Mouse (Mus musculus) heart, embryonic 16.5 days (tissue): ENCODE data around the gene Cadm2. TPM values are rescaled to one million over a fixed set of nuclear protein-coding genes. Genes with fewer than 3 reads are reported as not detected.

Experiments used
- ATAC-seq: fragments of 200-750 bp; cut with Nextera tagmentation; replicated peaks from 2 replicates; pipeline ENCODE4 v1.8.0; 2017; ENCODE audit warnings: moderate number of reproducible peaks; ENCODE audit not compliant: insufficient read depth, low FRiP score; ENCODE audit errors: extremely low read depth
- H3K27ac ChIP-seq: fragments of 300-500 bp; sonication (generic); 2 replicates; pipeline ENCODE4 v1.5.1; 2014; ENCODE audit warnings: mild to moderate bottlenecking, low read length, control low read depth, moderate library complexity
- H3K27me3 ChIP-seq: fragments of 300-500 bp; sonication (generic); 2 replicates; pipeline ENCODE4 v1.6.1; 2014; ENCODE audit warnings: low read length, mixed read lengths; ENCODE audit not compliant: control insufficient read depth, insufficient read depth
- H3K36me3 ChIP-seq: fragments of 300-500 bp; sonication (generic); 2 replicates; pipeline ENCODE4 v1.6.1; 2014; ENCODE audit not compliant: control insufficient read depth, insufficient read depth
- H3K4me1 ChIP-seq: fragments of 300-500 bp; sonication (generic); 2 replicates; pipeline ENCODE4 v1.6.1; 2014; ENCODE audit warnings: low read length, mixed read lengths; ENCODE audit not compliant: control insufficient read depth, insufficient read depth
- H3K4me2 ChIP-seq: fragments of 300-500 bp; sonication (generic); 2 replicates; pipeline ENCODE4 v1.6.1; 2014; ENCODE audit warnings: low read depth, mild to moderate bottlenecking, control low read depth, low read length
- H3K4me3 ChIP-seq: fragments of 300-500 bp; sonication (generic); 2 replicates; pipeline ENCODE4 v1.5.1; 2014; ENCODE audit warnings: mild to moderate bottlenecking, control low read depth, low read length
- H3K9ac ChIP-seq: fragments of 300-500 bp; sonication (generic); 2 replicates; pipeline ENCODE4 v1.6.1; 2014; ENCODE audit warnings: low read length, control low read depth
- H3K9me3 ChIP-seq: fragments of 300-500 bp; sonication (generic); replicated peaks from 2 replicates; pipeline ENCODE4 v1.6.1; 2016; ENCODE audit warnings: low read length; ENCODE audit not compliant: control insufficient read depth
- WGBS: fragments of 180-500 bp; shearing (Covaris S2); extraction: QIAGEN DNeasy Blood & Tissue Kit; methylation state at CpG from one replicate; pipeline ENCODE4 v1.1.7; 2014; 5-methylcytosine and 5-hydroxymethylcytosine counted together
- polyA plus RNA-seq: library from polyadenylated mRNA; unstranded; fragments of >200 nt; fragmentation: Nextera tagmentation; extraction: Ambion mirVana; gene quantifications from 2 replicates; pipeline ENCODE4 v1.2.1, GENCODE M21; 2015

The Cadm2 gene
- polyA plus RNA-seq, 1 experiment from 2014 or later: 0.20 TPM

DNA sequence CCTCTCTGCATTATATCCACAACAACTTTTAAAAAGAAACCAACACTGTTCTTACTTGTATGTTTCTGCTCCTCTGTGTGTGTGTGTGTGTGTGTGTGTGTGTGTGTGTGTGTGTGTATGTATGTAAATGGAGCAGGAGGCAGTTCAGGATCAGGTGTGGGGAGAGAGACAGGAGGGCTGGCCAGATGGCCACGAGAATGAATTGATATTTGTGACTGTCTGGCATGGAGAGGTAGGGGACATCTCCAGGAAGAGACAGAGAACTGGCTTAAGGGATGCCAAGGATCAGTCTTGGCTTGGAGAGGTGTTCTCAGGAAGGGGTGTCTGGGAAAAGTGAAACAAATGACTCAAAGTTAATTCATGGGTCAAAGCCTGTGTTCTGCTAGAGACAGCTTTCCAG, 552.2 kb downstream of the Cadm2 start:
- Histone ChIP-seq H3K4me1 (no peaks in the 10 kb centered on the region), H3K27ac (no peak overlapping the region), H3K4me3 (no peak overlapping the region), H3K9me3 (no peaks in the 10 kb centered on the region), H3K9ac (no peak overlapping the region), H3K27me3 (no peaks in the 10 kb centered on the region), H3K4me2 (no peak overlapping the region), H3K36me3 (no peaks in the 10 kb centered on the region)
- ATAC-seq: no peak
- 39% methylated on average over 1 of the region's 1 CpGs for WGBS

DNA sequence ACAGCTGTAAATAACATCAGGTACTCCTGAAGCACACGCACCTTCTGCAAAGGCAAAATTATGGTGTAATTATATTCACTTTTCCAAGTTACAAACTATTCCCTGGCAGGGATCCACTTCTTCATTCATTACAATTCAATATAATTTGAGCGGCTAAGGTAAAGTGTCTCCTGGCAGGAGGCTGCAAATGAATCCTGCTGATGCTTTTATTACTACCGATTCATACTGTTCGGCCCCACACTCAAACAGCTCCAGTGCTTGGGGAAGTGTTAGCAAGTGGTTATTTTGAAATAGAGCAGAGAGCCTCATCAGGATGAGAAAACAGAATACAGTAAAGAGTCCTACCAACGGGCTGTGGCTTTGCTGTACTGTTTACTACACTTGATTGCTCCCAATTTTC, 589.8 kb downstream of the Cadm2 start:
- H3K27me3 ChIP-seq: no peaks in the 10 kb centered on the region
- WGBS: 82% methylated on average over 5 of the region's 5 CpGs
- no peak overlapping the region for H3K4me3 ChIP-seq
- H3K27ac ChIP-seq: no peak overlapping the region
- no peaks in the 10 kb centered on the region for H3K4me1 ChIP-seq
- no peaks in the 10 kb centered on the region for H3K36me3 ChIP-seq
- H3K4me2 ChIP-seq: no peak overlapping the region
- ATAC-seq: no peak
- no peaks in the 10 kb centered on the region for H3K9me3 ChIP-seq
- H3K9ac ChIP-seq: no peak overlapping the region

DNA sequence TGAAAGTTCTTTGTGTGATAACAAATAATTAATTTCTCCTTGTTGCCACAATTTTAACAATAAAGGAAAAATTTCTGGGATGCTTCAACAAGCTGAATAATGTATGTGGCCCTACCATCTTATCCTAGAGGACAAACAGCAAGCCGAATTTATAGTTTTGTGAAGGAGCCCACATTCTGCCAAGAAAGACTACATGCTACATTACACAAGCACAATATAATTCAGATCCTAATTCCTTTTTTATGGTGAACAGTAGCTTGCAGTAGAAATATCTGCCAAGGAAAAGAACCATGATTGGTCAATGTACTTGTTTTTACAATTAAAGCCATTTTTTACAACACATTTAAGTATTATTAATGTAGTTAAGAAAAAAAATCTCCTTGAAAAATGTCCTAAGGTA, 600.9 kb downstream of the Cadm2 start:
- 73% methylated on average over 1 of the region's 1 CpGs for WGBS
- Histone ChIP-seq H3K9ac (no peak overlapping the region), H3K4me2 (no peak overlapping the region), H3K4me1 (no peaks in the 10 kb centered on the region), H3K9me3 (no peaks in the 10 kb centered on the region), H3K4me3 (no peak overlapping the region), H3K36me3 (no peaks in the 10 kb centered on the region), H3K27ac (no peak overlapping the region), H3K27me3 (no peaks in the 10 kb centered on the region)
- ATAC-seq: no peak

DNA sequence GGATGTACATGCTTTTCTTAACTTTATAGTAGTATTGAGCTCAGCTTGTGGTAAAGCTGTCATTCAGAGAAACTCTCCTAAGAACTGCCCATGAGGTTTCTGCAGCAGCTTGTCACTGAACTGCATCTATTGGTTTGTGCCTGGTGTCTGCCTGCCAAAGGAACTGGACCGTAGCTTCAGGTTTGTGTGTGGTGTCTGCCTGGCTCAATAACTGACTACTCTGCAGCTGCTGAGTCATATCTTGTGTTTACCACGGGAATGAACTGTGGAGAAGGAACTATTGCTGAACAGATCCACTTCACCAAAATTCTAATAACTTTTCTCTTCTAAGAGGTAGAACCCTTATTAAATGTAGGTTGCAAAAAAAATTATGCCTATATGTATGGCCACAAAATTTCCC, 603.0 kb downstream of the Cadm2 start:
- Histone ChIP-seq H3K4me1 (no peaks in the 10 kb centered on the region), H3K36me3 (no peaks in the 10 kb centered on the region), H3K9ac (no peak overlapping the region), H3K4me2 (no peak overlapping the region), H3K27me3 (no peaks in the 10 kb centered on the region), H3K27ac (no peak overlapping the region), H3K9me3 (no peaks in the 10 kb centered on the region), H3K4me3 (no peak overlapping the region)
- 73% methylated on average over 2 of the region's 2 CpGs for WGBS
- ATAC-seq: no peak

DNA sequence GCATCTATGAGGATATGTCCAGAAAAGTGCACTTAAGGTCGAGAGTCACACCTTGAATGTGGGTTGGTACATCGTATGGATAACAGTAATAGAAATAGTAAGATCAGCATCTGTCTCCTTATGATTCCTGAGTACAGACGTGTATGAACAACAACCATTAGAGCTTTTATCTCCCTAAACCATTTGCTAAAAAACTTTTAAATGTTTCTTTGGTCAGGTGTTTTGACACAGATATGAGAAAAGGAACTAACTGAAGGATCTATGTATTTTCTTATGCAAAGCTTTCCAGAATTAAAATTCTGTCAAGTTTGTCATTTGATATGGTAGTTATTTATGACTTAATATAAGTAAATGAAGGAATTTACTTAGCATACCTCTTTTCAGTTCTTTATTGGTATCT, 617.5 kb downstream of the Cadm2 start:
- no peaks in the 10 kb centered on the region for H3K36me3 ChIP-seq
- 69% methylated on average over 3 of the region's 3 CpGs for WGBS
- H3K4me3 ChIP-seq: no peak overlapping the region
- no peak overlapping the region for H3K27ac ChIP-seq
- no peak for ATAC-seq
- H3K4me1 ChIP-seq: no peaks in the 10 kb centered on the region
- H3K9ac ChIP-seq: no peak overlapping the region
- no peak overlapping the region for H3K4me2 ChIP-seq
- no peaks in the 10 kb centered on the region for H3K27me3 ChIP-seq
- no peaks in the 10 kb centered on the region for H3K9me3 ChIP-seq

DNA sequence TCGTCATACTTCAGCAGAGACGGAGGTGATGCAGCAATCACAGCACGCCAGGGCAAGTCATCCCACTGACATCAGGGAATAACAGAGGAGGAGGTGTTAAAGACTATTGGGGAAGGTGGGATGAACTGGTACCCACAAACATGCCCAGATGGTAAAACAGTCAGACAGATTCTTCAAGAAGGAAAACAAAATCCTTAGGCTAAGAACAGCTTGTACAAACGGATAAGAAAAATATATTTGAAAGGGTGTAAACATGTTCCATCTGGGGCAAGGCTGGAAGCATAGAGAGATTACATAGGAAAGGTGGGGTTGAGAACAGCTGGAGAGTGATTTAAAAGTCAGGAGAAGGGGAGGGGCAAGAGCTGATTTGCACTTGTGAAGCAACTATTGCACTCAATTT, 619.0 kb downstream of the Cadm2 start:
- H3K4me1 ChIP-seq: no peaks in the 10 kb centered on the region
- no peak overlapping the region for H3K4me2 ChIP-seq
- no peaks in the 10 kb centered on the region for H3K36me3 ChIP-seq
- ATAC-seq: no peak
- no peak overlapping the region for H3K4me3 ChIP-seq
- H3K9ac ChIP-seq: no peak overlapping the region
- 54% methylated on average over 4 of the region's 4 CpGs for WGBS
- no peaks in the 10 kb centered on the region for H3K9me3 ChIP-seq
- H3K27me3 ChIP-seq: no peaks in the 10 kb centered on the region
- H3K27ac ChIP-seq: no peak overlapping the region

DNA sequence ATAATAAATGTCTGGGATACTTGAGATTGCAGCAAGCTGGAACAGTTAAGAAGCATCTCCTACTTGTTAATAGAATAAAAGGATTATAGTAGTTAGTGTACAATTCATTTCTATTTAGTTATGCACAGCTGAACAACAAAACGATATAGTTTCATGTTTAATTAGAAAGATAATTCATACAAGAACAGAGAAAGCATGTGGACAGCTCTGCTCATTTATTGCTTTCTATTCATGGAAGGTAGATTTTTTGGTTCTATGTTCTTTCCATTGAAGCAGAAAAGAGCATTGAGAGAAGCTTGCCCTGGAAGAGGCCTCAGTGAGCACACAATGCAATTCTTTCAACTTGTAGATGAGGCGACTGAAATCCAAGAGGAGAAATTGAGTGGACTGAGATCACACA, 623.2 kb downstream of the Cadm2 start:
- no peak for ATAC-seq
- no peak overlapping the region for H3K27ac ChIP-seq
- H3K9ac ChIP-seq: no peak overlapping the region
- H3K27me3 ChIP-seq: no peaks in the 10 kb centered on the region
- 81% methylated on average over 2 of the region's 2 CpGs for WGBS
- no peaks in the 10 kb centered on the region for H3K4me1 ChIP-seq
- H3K4me2 ChIP-seq: no peak overlapping the region
- no peaks in the 10 kb centered on the region for H3K36me3 ChIP-seq
- no peaks in the 10 kb centered on the region for H3K9me3 ChIP-seq
- H3K4me3 ChIP-seq: no peak overlapping the region

DNA sequence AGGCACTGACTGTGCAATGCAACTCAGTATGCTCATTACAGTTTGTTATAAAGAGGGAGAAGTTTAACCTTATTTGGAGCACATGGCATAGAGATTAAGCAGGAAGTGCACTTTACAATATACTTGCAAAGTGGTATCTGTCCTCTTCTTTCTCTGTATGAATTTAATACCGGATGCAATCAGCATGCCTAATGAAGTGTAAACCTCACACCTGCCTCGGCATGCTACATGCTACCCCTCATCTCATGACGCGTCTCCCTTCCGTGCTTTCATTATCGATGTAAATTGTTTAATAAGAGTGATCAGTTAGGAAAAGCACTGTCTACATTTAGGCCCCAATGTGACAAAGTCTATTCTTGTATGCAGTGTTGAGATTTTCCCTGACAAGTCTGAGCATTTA, 633.0 kb downstream of the Cadm2 start:
- no peak overlapping the region for H3K4me2 ChIP-seq
- H3K27ac ChIP-seq: no peak overlapping the region
- 87% methylated on average over 6 of the region's 6 CpGs for WGBS
- ATAC-seq: no peak
- no peak overlapping the region for H3K4me3 ChIP-seq
- H3K27me3 ChIP-seq: no peaks in the 10 kb centered on the region
- no peak overlapping the region for H3K9ac ChIP-seq
- no peaks in the 10 kb centered on the region for H3K36me3 ChIP-seq
- no peaks in the 10 kb centered on the region for H3K4me1 ChIP-seq
- no peaks in the 10 kb centered on the region for H3K9me3 ChIP-seq

DNA sequence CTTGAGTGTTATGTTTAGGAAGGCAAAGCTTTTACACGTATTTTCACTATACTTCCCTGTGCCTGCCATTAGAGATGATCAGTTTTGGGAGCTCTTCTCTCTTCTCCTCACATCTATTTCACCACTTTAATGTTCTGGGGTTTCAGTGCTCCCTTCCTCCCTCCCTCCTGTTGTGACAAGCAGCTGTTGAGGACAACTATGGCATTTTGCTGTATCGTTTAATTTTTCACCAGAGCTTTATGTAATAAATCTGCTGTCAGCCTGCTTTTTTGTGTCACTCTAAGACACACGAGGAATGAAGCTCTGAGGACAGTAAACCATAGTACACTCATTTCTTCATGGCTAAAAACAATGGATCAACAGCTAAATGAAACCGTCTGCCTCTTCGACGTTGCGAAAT, 633.8 kb downstream of the Cadm2 start:
- Histone ChIP-seq H3K27ac (no peak overlapping the region), H3K27me3 (no peaks in the 10 kb centered on the region), H3K9me3 (no peaks in the 10 kb centered on the region), H3K4me1 (no peaks in the 10 kb centered on the region), H3K4me3 (no peak overlapping the region), H3K4me2 (no peak overlapping the region), H3K36me3 (no peaks in the 10 kb centered on the region), H3K9ac (no peak overlapping the region)
- ATAC-seq: no peak
- WGBS: 63% methylated on average over 7 of the region's 7 CpGs

DNA sequence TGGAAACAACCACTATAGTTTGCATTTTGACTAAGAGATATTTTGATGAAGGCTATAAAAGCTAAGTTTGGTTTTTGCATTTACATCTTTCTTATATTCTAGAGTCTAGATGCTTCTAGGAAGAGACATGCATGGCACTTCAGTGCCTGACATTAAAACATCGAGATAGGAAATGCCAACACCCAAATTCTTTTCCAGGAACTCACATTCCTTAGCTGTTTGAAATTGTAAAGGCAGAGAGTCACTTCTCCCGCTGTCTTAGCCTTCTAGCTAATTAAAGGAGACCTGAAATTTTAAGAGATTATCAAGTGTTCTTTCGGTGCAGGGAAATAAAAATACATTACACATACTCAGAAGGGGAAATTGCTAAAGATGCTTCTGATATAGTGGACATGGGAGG, 649.8 kb downstream of the Cadm2 start:
- Histone ChIP-seq H3K4me3 (no peak overlapping the region), H3K9me3 (no peaks in the 10 kb centered on the region), H3K4me1 (peaks cover 5% of the 10 kb centered on the region), H3K27ac (no peak overlapping the region), H3K27me3 (no peaks in the 10 kb centered on the region), H3K9ac (no peak overlapping the region), H3K36me3 (no peaks in the 10 kb centered on the region), H3K4me2 (no peak overlapping the region)
- ATAC-seq: no peak
- WGBS: 18% methylated on average over 3 of the region's 3 CpGs
